Mouse (Mus musculus): ENCODE data around the gene Gm6904. TPM values are rescaled to one million over a fixed set of nuclear protein-coding genes. Genes with fewer than 3 reads are reported as not detected.

The Gm6904 gene
- total RNA-seq, 2 experiments from 2014 or later = not detected

Other genes with a start within 250 kb of the Gm6904 start
- not detected for gene 1700129C05Rik, start 117.3 kb downstream of the Gm6904 start, total RNA-seq (2021)
- gene Gm5142, start 81.5 kb downstream of the Gm6904 start, total RNA-seq (2021) = not detected
- gene Rcbtb1, start 59.0 kb downstream of the Gm6904 start, total RNA-seq (2021) = 10 to 100 TPM; 34.1 to 34.8 TPM
- gene Phf11a, start 37.3 kb upstream of the Gm6904 start, total RNA-seq (2021) = not detected
- not detected for gene Phf11b, start 81.1 kb upstream of the Gm6904 start, total RNA-seq (2021)
- gene Phf11d, start 105.3 kb upstream of the Gm6904 start, total RNA-seq (2021) = under 1 TPM; 0.68 to 0.87 TPM
- under 1 TPM; 0.38 to 0.45 TPM for gene Phf11c, start 135.2 kb upstream of the Gm6904 start, total RNA-seq (2021)
- 1 to 10 TPM; 5.4 to 7.3 TPM for gene Setdb2, start 180.7 kb upstream of the Gm6904 start, total RNA-seq (2021)
- 10 to 100 TPM; 22.9 to 27.1 TPM for gene Cab39l, start 180.8 kb upstream of the Gm6904 start, total RNA-seq (2021)

All from layer of hippocampus, adult 18-20 months (tissue).